Mouse (Mus musculus) brain, adult 2 months (tissue): Measurements from ENCODE around the gene Spin2d.
"Not testable (repeated sequence)": the region's sequence is repeated elsewhere in the genome, so short reads cannot be mapped to it uniquely, and the experiment has no call there.

Experiments used
- DNase-seq: peaks from one replicate; pipeline ENCODE4 v3.0.0; 2011; ENCODE audit warnings: low read depth, low spot score

The Spin2d gene

DNA sequence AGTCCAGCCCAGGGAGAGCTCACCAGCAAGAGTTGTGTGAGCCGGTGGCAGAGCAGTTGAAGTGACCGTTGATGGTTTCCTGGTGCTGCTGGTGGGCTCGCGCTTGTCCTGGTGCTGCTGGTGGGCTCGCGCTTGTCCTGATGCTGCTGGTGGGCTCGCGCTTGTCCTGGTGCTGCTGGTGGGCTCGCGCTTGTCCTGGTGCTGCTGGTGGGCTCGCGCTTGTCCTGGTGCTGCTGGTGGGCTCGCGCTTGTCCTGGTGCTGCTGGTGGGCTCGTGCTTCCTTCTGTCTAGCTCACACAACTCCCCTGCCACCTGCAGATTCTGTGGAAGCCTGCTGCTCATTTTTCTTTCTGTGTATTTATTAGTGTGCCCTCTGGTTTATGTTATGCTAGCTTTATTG, at the start of gene Spin2d:
TSS of gene Spin2d (minus strand) at position 101 of the 400 bp plus-strand sequence.
- DNase-seq: not testable (repeated sequence)

DNA sequence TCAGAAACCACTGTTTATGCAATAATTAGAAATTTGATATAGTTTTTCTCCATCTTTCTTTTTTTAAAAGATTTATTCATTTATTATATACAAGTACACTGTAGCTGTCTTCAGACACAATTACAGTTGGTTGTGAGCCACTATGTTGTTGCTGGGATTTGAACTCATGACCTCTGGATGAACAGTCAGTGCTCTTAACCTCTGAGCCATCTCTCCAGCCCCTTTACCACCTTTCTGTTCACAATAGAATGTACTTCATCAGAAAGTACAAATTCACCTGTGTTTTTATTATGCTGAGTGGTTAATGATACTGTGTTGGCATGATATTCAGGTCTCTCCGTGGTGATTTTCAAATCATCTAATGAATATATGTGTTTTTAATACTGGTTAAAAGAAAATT, 48.6 kb upstream of the Spin2d start:
- no peak for DNase-seq

DNA sequence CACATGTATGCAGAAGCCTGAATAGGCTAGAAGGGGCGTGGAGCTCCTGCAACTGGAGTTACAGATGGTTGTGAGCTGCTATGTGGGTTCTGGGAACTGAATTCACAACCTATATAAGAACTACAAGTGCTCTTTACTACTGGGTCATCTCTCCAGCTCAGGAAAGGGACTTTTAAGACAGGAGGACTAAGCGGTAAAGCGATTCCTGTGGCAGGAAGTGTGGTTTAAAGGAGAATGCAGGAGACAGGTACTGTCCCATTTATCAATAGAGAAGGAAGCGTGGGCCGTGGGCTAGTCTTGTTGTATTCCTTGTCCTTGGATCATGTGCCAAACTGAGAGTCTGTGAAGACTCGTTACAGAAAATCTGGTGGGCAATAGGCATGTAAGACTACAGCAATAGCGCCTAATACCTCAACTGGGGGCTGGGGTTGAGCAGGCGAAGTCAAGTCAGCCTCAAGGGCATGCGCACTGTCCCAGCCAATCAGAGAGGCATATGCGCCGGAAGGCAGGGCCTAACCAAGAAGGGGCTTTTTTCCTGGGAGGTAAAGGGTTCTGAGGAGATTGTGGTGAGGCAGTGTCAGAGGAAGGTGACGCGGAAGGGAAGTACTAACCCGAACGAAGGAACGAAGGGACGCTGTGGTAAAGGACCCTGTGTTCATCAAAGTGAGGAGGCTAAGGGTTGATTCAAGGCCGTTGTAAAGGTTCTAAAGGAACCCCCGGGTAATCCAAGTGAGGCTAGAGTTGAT, 37.2 kb upstream of the Spin2d start, which contains the start of gene Xlr4b:
TSS of gene Xlr4b (plus strand) at position 515 of the 746 bp plus-strand sequence.
- DNase-seq: not testable (repeated sequence)

DNA sequence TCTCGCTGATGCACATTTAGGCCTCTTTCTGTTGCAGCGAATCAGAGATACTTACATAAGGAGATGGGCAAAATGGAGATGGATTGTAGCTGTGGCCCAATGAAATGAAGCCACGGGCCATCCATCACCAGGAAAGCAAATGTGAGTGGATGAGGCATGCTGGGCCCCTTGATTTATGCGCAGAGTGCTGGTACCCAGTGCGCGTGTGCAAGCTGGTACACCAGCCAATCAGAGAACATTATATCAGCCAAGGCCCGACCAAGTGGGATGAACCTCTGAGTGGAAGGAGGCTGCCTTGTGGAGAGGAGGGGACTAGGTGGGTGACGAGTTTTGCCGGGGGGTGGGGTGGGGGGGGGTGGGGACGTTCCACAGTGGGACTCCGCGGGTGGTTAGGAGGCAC, 15.1 kb upstream of the Spin2d start, which contains the start of gene Xlr3b:
TSS of gene Xlr3b (plus strand) at position 274 of the 400 bp plus-strand sequence.
- DNase-seq: peak; percentile 27

DNA sequence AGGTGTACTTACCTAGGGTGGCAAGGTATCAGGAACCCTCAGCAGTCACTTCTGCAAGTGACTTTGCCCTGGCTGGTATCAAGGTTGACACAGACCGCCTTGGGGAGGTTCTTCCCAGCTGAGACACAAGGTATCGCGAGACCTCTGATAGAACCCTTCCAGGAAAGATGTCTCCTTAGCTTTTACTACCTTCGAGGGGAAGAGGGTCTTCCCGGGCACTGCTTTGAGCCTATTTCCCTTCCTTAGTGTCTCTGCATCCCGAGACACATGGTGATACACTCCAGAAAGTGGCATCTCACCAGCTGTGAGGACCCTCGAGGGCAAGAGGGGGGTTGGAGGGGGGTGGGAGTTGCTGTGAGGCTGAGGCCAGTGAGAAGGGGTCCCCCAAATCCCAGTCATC, 27.4 kb downstream of the Spin2d start, which contains the start of gene DXBay18:
TSS of gene DXBay18 (minus strand) at position 101 of the 400 bp plus-strand sequence.
- DNase-seq: not testable (repeated sequence)

DNA sequence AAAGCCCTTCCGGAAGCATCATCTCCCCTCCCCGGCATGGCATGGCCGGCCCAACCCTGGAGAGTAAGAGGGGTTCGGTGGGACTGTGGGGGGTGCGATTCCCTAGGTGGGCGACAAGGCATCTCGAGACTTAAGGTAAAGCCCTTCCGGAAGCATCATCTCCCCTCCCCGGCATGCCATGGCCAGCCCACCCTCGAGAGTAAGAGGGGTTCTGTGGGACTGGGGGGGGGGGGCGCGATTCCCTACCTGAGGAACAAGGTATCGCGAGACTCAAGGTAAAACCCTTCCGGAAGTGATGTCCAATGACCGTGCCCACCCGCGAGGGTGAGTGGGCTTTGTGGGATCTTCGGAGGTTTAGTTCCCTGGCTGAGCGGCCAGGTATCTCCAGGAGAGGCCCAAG, 28.3 kb downstream of the Spin2d start, which contains the start of gene Xlr5b:
TSS of gene Xlr5b (plus strand) at position 301 of the 400 bp plus-strand sequence.
- DNase-seq: not testable (repeated sequence)

DNA sequence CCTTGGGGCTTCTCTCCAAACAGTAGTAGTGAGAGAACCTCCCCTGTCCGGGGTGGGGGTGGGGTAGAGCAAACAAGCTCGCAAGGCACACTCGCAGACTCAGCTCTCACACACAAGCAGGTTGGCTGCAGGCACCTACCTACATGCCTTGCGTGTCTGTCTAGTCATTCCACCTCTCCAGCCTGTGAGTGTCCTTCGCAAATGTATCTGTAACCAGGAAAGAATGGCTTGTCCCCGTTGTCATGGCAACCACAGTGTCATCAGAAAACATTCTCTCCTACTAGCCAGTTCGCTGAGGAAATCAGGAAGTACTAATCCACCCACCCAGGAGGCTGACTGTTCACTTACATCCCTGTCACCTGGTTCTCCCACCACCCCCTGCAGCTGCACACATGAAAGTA, 33.6 kb downstream of the Spin2d start:
- DNase-seq: not testable (repeated sequence)
